Mouse (Mus musculus) testis, adult 2 months (tissue): Measurements from ENCODE around the gene Acer2. TPM values are rescaled to one million over a fixed set of nuclear protein-coding genes. Genes with fewer than 3 reads are reported as not detected.

Experiments used
- H3K27ac ChIP-seq: fragments of 200-500 bp; 2 replicates; pipeline ENCODE4 v1.5.1; 2012; ENCODE audit warnings: low read depth, low read length; ENCODE audit not compliant: control insufficient read depth, insufficient read depth
- H3K27me3 ChIP-seq: fragments of 200-500 bp; 2 replicates; pipeline ENCODE4 v1.6.1; 2012; ENCODE audit warnings: mild to moderate bottlenecking, low read length, moderate library complexity; ENCODE audit not compliant: control insufficient read depth, insufficient read depth
- H3K36me3 ChIP-seq: fragments of 200-500 bp; 2 replicates; pipeline ENCODE4 v1.6.1; 2012; ENCODE audit warnings: mild to moderate bottlenecking, low read length; ENCODE audit not compliant: control insufficient read depth, insufficient read depth
- H3K4me1 ChIP-seq: fragments of 200-500 bp; 2 replicates; pipeline ENCODE4 v1.6.1; 2012; ENCODE audit warnings: low read length; ENCODE audit not compliant: control insufficient read depth, insufficient read depth
- H3K4me3 ChIP-seq: fragments of 200-500 bp; 2 replicates; pipeline ENCODE4 v1.5.1; 2012; ENCODE audit warnings: low read depth, mild to moderate bottlenecking, low read length, moderate library complexity, mixed read lengths; ENCODE audit not compliant: control insufficient read depth
- CTCF ChIP-seq: fragments of 200-500 bp; IDR thresholded peaks from 2 replicates; pipeline ENCODE4 v1.5.1; 2012; ENCODE audit warnings: low read depth, mild to moderate bottlenecking, inconsistent platforms, low read length, moderate library complexity; ENCODE audit not compliant: control insufficient read depth, insufficient read depth, insufficient replicate concordance
- POLR2A ChIP-seq: fragments of 200-500 bp; IDR thresholded peaks from 2 replicates; pipeline ENCODE4 v1.6.1; 2012; ENCODE audit warnings: low read depth, mild to moderate bottlenecking, inconsistent platforms, low read length, moderate library complexity; ENCODE audit not compliant: control insufficient read depth
- polyA plus RNA-seq: library from polyadenylated mRNA; depleted of rRNA; stranded (reverse); fragments of >200 nt; gene quantifications from 2 replicates; pipeline ENCODE4 v1.2.3, GENCODE M21; 2012

The Acer2 gene
- polyA plus RNA-seq, 1 experiment, result 13.4 TPM

DNA sequence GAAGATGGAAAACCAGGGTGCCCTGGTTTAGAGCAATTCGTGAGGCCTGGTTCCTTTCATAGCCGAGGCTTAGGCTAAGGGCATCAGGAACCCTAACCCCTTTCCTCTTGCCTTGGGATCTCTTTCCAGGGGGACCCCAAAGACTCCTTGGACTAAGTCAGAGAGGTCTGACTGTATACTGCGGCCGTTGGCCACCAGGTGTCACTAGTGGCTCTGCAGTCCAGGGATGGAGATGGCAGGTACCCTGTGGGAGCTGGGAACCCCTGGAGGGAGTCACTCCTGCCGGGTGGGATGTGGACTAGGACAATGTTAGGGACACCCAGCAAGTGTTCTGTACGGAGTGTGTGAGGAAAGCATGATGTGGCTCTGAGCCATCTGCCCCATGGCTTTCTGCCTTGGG lies 58.8 kb downstream of the Acer2 start:
- no peaks in the 10 kb centered on the region for H3K36me3 ChIP-seq
- no peak overlapping the region for H3K27ac ChIP-seq
- peaks cover 4% of the 10 kb centered on the region for H3K4me1 ChIP-seq
- no peaks in the 10 kb centered on the region for H3K27me3 ChIP-seq
- TF ChIP-seq POLR2A (no peak), CTCF (peak; percentile 22; the same call in 1 of the 2 replicates)
- no peak overlapping the region; the same call in 1 of the 2 replicates for H3K4me3 ChIP-seq

DNA sequence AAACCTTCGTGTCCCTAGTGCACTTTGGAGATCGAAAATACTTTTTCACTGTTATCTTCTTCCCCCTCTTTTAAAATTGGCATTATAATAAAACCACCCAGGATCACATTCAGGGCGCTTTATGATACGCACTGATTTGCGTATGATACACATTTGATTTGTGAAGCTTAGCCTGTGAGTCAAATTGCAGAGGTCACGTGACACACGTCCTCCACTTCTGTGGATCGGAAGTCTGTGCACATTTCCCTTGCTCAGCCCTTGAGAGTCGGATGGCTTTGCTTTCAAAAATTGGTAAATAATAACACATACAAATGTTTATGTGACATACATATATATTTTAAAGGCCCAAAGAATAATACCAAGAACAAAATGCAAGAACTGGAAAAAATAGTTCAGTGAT lies 62.0 kb downstream of the Acer2 start:
- Histone ChIP-seq H3K4me1 (peaks cover 1% of the 10 kb centered on the region), H3K36me3 (no peaks in the 10 kb centered on the region), H3K27ac (no peak overlapping the region), H3K4me3 (no peak overlapping the region), H3K27me3 (no peaks in the 10 kb centered on the region)
- TF ChIP-seq POLR2A, result no peak
- TF ChIP-seq CTCF, result no peak

DNA sequence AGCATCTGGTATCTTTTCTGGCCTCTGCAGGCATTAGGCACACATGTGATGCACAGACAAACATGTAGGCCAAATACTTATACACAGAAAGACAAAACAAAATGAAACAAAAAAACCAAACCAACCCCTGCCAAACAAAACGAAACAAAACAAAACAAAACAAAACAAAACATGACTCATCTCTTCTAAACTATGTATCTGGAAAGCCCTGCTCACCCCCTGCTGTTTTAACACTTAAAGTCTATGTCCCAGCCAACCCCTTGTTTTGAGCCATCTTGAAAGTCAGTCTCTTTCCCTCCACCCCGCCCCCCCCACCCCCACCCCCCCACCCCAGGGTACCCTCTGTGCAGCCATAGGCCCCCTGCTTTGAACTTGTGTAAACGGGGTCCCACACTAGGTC lies 62.5 kb downstream of the Acer2 start:
- no peak overlapping the region for H3K4me3 ChIP-seq
- TF ChIP-seq POLR2A (no peak), CTCF (no peak)
- H3K27ac ChIP-seq, result no peak overlapping the region
- H3K27me3 ChIP-seq, result no peaks in the 10 kb centered on the region
- no peaks in the 10 kb centered on the region; the same call in 1 of the 2 replicates for H3K4me1 ChIP-seq
- H3K36me3 ChIP-seq, result no peaks in the 10 kb centered on the region

DNA sequence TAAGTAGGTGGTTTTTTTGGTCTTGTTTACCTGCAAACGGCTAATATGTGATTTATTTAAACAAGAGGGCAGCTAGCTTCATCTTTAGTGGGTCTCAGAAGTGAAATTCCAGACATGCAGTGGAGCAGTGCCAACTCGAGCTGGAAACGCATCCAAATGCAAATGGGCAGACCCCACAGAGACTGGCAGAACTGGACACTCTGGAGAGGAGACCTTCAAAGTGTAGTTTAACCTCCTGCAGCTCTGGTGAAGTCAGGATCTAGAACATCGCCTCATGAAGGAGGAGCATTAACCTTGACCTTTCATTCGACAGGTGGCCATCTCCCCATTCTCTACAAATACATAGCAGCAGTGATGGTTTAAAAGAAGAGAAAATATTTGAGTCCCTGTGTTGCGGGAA lies 68.5 kb downstream of the Acer2 start:
- Histone ChIP-seq H3K27ac (no peak overlapping the region), H3K27me3 (no peaks in the 10 kb centered on the region), H3K36me3 (no peaks in the 10 kb centered on the region), H3K4me3 (peak overlapping the region; percentile 70), H3K4me1 (peaks cover 4% of the 10 kb centered on the region)
- TF ChIP-seq POLR2A (no peak), CTCF (no peak)

DNA sequence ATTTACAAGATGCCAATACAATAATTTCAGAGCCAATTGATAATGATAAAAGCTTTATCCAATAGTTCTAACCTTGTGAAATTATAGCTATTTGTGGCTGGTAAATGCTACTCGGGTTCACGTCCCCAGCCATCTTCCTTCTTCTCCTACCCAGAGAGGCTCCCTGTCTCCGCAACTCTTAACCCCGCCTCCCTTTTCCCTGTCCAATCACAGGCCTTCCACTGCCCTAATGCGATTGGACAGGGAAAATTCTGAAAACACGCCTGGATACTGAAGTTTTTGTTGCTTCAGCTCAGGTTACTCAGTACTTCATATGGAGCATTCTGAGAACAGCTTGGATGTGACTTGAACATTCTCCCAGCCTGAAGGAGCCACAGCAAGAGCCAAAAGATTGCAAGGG lies 69.1 kb downstream of the Acer2 start:
- Histone ChIP-seq H3K27me3 (no peaks in the 10 kb centered on the region), H3K4me3 (peak overlapping the region; percentile 24; the same call in 1 of the 2 replicates), H3K27ac (no peak overlapping the region), H3K4me1 (peaks cover 4% of the 10 kb centered on the region), H3K36me3 (no peaks in the 10 kb centered on the region)
- no peak for TF ChIP-seq POLR2A
- no peak for TF ChIP-seq CTCF

DNA sequence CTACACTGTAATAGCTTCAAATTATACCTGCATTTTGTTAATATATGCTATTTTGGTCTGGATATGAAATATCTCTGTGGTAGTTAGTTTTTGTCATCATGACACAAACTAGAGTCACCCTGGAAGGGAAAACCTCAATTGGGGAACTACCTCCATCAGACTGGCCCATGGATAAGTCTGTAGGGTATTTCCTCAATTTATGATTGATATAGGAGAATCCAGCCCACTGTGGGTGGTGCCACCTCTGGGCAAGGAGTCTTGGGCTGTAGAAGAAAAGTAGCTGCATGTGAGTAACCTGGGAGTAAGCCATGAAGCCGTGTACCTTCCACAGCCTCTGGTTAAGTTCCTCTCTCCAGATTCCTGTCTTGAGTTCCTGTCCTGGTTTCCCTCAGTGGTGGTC lies 74.6 kb downstream of the Acer2 start:
- no peak overlapping the region for H3K4me3 ChIP-seq
- no peak overlapping the region for H3K27ac ChIP-seq
- no peaks in the 10 kb centered on the region for H3K36me3 ChIP-seq
- TF ChIP-seq CTCF, result no peak
- TF ChIP-seq POLR2A, result no peak
- H3K27me3 ChIP-seq, result no peaks in the 10 kb centered on the region
- H3K4me1 ChIP-seq, result no peaks in the 10 kb centered on the region

DNA sequence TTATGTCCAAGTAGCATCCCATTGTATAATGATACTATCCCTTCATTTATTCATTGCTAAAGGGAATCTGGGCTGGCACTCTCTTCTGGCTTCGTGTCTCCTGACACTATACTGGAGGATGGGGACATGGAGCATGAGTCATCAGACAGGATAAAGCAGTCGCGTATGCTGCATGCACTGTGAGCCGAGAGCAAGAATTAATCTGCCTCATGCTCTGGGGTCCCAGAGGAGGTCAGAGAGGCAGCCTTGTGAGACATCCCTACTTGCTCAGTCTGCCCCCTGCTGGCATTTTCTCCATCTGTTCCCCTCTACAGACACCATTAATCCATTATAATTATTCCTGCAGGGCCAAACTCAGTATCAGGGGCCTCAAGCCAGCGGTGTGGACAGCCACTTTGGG lies 79.3 kb downstream of the Acer2 start:
- Histone ChIP-seq H3K27me3 (no peaks in the 10 kb centered on the region), H3K27ac (no peak overlapping the region), H3K36me3 (no peaks in the 10 kb centered on the region), H3K4me1 (no peaks in the 10 kb centered on the region), H3K4me3 (no peak overlapping the region)
- TF ChIP-seq POLR2A, result no peak
- TF ChIP-seq CTCF, result no peak

DNA sequence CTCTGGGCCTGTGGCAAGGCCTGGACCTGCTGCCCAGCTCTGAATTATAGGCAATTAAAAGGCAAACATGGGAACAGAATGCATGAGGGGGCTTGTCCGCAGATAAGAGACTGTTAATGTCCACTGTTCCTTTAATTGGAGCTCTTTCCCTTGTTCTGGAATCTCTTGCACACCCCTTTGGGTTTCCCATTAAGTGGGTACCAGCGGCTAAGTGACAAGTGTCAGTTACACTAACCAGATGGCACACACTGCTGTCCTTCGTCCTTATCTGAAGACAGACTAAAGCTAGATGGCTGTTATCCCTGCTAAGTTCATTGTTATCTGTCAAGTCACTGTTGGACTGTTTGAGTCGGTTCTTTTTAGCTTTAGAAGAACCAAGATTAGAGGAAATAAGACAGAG lies 81.3 kb downstream of the Acer2 start:
- Histone ChIP-seq H3K27ac (no peak overlapping the region), H3K27me3 (no peaks in the 10 kb centered on the region), H3K4me1 (no peaks in the 10 kb centered on the region), H3K36me3 (no peaks in the 10 kb centered on the region), H3K4me3 (no peak overlapping the region)
- no peak for TF ChIP-seq POLR2A
- no peak for TF ChIP-seq CTCF
